Mouse (Mus musculus) testis, adult 2 months (tissue): ENCODE data around the gene Rapgef5.

Experiments used
- CTCF ChIP-seq: fragments of 200-500 bp; IDR thresholded peaks from 2 replicates; pipeline ENCODE4 v1.5.1; 2012; ENCODE audit warnings: low read depth, mild to moderate bottlenecking, inconsistent platforms, low read length, moderate library complexity; ENCODE audit not compliant: control insufficient read depth, insufficient read depth, insufficient replicate concordance
- POLR2A ChIP-seq: fragments of 200-500 bp; IDR thresholded peaks from 2 replicates; pipeline ENCODE4 v1.6.1; 2012; ENCODE audit warnings: low read depth, mild to moderate bottlenecking, inconsistent platforms, low read length, moderate library complexity; ENCODE audit not compliant: control insufficient read depth

DNA sequence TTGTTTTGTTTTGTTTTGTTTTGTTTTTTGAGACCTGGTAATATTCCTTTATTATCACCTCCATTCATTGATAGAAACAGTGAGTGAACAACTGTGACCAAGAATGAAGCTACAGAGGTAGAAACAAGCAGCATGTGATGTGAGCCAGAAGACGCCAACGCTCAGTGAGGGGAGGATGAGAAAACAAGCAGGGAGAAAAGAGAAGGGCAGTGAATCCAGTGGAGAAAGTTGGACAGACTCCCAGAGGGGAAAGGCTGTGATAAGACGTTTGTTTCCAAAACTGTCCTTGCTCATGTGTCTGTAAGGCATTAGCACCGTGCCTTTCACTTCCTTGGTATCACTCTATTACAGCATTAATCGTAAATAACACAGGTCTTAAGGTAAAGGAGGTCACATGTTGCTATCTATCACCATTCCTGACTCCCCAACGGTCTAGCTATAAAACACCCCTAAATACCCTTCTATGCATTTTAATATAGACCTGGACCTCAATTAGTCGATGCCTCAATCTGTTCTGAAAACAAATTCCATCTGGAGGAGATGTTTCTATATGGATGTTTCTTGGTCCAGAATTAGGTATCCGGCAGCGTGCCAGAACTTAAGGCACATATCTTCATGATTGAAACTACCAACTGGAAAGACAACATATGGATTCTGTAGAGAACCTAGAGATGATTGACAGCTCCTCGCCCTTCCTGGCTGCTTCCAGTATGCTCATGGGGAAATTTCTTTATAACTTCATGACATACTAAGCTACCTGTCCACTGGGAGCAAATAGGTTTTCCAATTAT is 153.5 kb downstream of the Rapgef5 start:
- no peak for TF ChIP-seq CTCF
- no peak for TF ChIP-seq POLR2A
